Mouse (Mus musculus) brain, adult 2 months (tissue): Measurements from ENCODE around the gene Oaz1.
"Not testable (repeated sequence)": the region's sequence is repeated elsewhere in the genome, so short reads cannot be mapped to it uniquely, and the experiment has no call there.

ENCODE experiments used
- DNase-seq: peaks from one replicate; pipeline ENCODE4 v3.0.0; 2011; ENCODE audit warnings: low read depth, low spot score

The Oaz1 gene

GRCm38 (mm10) chr10:80822528-80822927, 3.9 kb upstream of the Oaz1 start:
- DNase-seq = no peak

GRCm38 (mm10) chr10:80823316-80823715, 3.1 kb upstream of the Oaz1 start:
- DNase-seq = no peak

DNA sequence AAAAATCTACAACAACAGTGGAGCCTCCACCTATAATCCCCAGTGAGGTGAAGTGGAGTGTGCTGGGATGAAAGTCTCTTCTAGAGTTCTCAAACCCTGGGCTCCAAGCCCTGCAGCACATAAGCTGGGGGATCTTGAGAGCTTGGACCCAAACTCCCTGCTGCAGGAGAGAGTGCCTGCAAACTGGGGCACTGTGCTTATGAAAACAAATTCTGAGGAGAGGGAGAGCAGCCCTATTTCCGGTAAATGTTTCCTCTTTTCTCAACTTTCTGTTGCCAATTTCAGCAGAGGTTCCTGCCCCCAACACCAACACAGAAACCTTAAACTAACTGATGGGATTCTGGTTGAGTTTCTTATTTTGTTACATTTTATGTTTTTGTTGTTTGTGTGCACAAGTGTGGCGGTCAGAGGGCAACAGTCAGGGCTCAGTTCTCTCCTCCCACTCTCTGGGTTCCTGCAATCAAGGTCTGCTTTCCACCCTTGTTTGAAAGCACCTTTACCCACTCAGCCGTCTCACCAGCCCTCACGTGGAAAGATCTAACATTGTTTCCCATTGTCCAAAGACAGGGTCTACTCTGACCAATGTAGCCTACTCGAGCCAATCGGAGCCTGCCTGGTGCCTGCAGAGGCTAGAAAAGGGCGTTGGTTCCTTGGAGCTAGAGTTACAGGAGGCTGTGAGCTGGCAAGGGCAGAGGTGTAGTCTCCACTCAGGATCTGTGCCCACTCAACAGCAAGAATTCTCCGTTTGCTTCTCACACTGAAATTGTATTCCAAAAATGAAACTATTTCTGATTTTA, 2.4 kb upstream of the Oaz1 start:
- no peak for DNase-seq

DNA sequence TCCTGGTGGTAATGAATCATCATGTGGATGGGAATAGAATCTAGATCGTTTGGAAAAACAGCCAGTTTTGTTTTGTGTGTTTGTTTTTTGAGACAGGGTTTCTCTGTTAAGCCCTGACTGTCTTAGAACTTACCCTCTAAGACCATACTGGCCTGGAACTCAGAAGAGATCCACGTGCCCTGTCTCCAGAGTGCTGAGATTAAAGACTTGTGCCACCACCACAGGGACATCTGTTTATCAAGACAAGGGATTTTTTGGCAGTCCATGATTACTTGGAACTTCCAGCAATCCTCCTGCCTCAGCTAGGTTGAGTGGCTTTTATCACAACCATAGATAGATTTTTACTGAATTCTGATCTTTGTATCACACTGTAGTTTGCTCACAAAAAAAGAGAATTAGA, 1.6 kb upstream of the Oaz1 start:
- no peak for DNase-seq

DNA sequence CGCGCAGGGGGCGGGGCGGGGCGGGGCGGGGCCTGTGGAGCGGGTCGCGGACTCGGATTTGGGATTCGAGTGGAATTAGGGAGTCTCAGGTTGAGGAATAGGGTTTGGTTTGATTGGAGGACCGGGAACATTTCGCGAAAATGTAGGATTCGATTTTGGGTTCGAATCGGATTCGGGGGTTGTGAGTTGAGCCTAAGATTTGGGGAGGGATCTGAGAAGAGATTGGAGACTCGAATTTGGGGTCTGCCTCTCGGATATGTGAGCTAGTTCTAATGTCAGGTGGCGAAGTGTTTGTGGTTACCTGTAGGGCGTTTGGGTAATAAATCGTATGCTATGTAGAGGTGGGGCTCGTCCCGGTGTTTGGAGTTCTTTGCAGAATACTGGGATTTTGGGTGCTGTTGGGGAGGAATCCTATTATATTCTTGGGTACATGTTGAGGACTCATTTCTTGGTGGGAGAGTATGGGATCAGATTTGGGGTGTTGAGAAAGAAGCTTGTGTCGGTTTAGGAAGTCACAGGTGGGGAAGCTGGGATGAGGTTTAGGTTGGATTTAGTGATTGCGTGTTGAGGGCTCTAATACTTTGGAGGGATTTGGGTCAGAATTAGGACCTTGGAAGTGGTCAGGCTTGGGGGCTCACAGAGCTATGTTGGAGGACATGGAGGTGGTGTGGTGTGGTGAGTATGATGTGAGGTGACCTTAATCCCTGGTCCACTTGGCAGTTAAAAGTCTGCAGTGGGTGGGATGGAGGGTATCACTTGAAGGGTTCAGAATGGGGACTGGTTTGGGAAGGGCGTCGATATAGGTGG, 810 bp downstream of the Oaz1 start:
- no peak for DNase-seq

- no peak for DNase-seq
Observed at GRCm38 (mm10) chr10:80827870-80828420, 1.5 kb downstream of the Oaz1 start.

DNA sequence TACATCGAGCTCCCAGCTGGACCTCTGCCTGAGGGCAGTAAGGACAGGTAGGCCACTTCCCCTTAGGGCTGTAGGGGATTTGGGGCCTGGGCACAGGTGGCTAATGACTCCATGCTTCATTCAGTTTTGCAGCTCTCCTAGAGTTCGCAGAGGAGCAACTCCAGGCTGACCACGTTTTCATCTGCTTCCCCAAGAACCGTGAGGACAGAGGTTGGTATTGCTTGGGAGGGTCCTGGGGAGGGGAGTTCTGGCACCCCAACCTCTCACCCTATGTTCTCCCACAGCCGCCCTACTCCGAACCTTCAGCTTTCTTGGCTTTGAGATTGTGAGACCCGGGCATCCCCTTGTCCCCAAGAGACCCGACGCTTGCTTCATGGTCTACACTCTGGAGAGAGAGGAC, 2.1 kb downstream of the Oaz1 start:
- DNase-seq = not testable (repeated sequence)

DNA sequence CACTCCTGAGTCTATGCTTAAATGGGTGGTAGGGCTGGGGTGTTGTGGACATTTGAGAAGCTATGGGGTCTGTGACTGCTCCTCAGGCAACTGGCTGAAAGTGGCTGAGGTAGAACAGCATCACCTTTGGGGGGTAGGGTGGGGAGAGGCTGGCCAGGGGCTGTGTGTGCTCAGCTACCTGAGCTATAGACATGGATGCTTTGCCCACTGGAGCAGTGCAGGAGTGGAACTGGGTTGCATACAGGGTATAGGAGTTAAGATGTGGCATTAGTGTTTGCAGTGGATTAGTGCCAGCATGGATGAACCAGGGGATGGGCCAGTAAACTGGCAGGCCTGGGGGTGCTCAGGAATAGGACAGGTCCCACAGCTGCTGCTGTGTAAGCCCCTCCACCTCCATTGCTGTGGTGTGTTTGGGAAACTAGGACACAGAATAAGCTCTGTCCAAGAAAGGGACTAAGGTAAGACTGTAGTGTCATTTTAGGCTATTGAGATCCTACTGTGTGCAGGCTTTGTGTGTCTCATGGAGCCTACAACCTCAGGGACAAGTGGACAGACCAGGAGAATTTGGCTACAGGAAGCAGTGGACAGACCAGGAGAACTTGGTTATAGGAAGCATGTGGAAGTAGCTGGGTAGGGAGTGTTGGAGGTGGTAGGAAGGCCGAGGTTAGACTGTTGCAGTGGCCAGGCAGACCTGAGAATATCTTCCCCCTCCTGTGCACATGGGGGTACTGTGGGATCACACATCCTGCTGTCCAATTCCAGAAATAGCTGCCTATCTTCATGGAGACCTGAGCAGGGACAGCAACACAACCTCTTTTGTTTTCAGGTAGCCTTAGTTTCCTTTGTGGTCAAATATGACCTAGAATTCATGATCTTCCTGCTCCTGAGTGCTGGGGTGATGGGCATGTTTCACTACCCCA, 3.2 kb downstream of the Oaz1 start:
- no peak for DNase-seq

GRCm38 (mm10) chr10:80831136-80831535, 4.7 kb downstream of the Oaz1 start:
- DNase-seq = no peak

- DNase-seq = no peak
Observed at GRCm38 (mm10) chr10:80832818-80833217, 6.4 kb downstream of the Oaz1 start.

- DNase-seq = no peak
Observed at GRCm38 (mm10) chr10:80835617-80836016, 9.2 kb downstream of the Oaz1 start.

GRCm38 (mm10) chr10:80836949-80837379, 10.5 kb downstream of the Oaz1 start:
- DNase-seq = peak; percentile 77

DNA sequence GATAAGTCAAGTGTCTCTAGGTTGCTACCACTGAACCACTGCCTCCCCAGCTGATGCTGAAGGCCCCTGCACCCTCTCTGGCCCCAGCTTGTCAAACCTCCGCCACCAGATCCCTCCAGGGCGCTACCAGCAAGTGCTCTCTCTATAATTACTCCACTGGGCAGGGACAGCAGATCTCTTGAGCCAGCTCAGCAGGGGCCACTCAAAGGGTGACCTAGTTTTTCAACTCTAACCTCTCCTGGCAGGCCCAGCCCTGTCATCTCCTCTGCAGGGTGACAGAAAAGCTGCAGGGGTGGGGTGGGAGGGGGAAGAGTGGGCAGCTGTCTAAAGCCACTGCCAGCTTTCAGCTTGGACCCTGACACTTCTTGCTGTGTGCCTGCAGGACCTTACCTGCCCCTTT, 11.4 kb downstream of the Oaz1 start:
- peak; percentile 84 for DNase-seq

DNA sequence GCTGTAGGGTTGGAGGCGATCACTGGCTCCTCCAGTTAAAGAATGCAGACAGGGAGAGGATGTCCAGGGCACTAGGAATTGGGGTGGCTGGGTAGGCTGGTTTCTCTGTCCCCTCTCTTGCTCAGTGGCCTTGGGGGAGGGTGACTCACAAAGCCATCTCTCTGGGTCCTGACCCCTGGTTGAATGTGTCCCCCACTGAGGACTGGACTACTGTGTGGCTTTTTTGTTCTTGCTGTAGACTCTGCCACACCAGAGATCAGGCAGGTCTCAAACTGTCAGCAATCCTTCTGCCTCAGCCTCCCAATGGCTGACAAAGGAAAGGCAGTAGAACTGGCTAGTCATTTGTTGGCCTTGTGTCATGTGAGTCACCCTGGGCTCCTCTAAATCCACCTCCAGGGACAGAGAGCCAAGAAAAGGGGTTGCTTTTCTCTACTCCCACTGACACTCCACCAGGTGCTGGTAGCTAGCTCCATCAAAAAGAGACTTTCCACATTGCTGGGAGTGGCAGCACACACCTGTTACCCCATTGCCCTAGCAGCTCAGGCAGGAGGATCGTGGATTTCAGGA, 12.0 kb downstream of the Oaz1 start:
- peak; percentile 72 for DNase-seq

DNA sequence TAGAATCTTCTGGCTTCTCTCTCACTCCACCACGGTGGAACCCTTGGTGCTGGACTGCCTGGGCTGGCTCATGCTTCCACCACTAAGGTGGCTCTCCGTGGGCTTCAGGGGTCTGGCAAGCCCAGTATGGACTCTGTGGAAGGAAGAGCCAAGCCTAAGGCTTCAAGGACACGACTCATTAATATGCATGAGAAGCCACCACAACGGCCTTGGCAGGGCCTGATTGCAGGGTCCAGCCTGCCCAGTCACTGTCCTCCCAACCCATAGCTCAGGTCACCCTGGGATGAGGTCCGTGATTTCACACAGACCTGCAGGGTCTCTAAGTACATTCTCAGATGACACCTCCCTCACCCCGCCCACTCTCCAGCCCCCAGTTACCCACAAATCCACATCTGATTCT, 13.4 kb downstream of the Oaz1 start:
- DNase-seq = no peak

DNA sequence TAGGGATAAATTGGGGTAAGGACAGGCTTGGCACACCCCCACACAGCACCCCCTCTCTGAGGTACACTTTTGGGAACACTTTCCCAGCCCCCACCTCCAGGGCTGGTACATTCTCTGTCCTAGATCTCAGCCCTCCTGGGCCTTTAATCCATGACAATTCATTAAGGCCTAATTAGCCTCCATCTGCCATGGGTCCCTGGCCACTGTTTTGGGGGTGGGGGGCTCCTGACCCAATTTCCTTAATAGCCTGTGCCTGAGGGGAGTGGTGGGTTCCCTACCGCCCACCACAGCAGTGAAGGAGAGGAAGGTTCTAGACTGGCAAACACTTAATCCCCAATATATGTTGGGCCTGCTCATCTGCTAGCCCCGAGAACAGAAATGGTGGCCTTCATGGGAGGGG, 15.2 kb downstream of the Oaz1 start:
- no peak for DNase-seq

DNA sequence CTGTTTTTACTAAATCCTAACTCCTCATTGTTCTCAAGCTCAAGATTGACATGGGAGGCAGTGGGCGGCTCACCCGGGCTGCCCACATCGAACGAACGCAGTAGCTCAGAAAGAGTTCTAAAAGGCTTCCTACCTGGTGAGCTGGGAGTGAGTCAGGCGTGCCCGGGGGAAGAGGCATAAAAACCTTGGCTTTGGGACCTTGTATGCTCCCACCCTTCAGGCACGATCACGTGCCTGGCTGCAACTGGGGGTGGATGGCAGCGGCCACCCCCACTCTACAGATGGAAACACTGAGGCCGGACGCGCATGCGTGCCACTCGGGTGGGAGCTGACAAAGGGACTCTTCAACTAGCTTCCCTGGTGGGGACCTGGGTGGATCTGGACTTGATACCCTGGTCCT, 15.9 kb downstream of the Oaz1 start:
- peak; percentile 76 for DNase-seq

- DNase-seq = no peak
Observed at GRCm38 (mm10) chr10:80843087-80843930, 16.9 kb downstream of the Oaz1 start.

- DNase-seq = peak; percentile 87
Observed at GRCm38 (mm10) chr10:80843931-80844547, 17.6 kb downstream of the Oaz1 start, which contains the start of gene Lingo3. Gene Lingo3 (minus strand): TSS chr10:80844039.
